Mouse (Mus musculus) CH12.LX (cell line): ENCODE measurements around the gene Fam214b. TPM values are rescaled to one million over a fixed set of nuclear protein-coding genes. Genes with fewer than 3 reads are reported as not detected.

Experiments
- DNase-seq: peaks from one replicate; pipeline ENCODE4 v3.0.0-alpha.2; 2013; ENCODE audit errors: extremely low read depth
- H3K27ac ChIP-seq: 2 replicates; pipeline ENCODE4 v1.5.1; 2012; ENCODE audit warnings: low read depth, mild to moderate bottlenecking, control low read depth, moderate library complexity; ENCODE audit not compliant: insufficient read depth
- H3K27me3 ChIP-seq: replicated peaks from 2 replicates; pipeline ENCODE3; 2012; ENCODE audit warnings: inconsistent platforms
- H3K36me3 ChIP-seq, 2 experiments: replicated peaks in 1 of 2; 2 replicates each; pipeline versions ENCODE3 to v1.6.1; 2012; ENCODE audit warnings: inconsistent platforms in 1 of 2, low read length in 1 of 2, mild to moderate bottlenecking in 1 of 2, mixed read lengths in 1 of 2, moderate library complexity in 1 of 2; ENCODE audit not compliant: control insufficient read depth in 1 of 2, insufficient read depth in 1 of 2
- H3K4me1 ChIP-seq, 2 experiments: 2 replicates each; pipeline ENCODE4 v1.6.1; 2012; ENCODE audit warnings: inconsistent platforms in 1 of 2, moderate library complexity in 1 of 2; ENCODE audit not compliant: insufficient read depth in 2 of 2, control insufficient read depth in 1 of 2
- H3K4me2 ChIP-seq: 2 replicates; pipeline ENCODE4 v1.6.1; 2012; ENCODE audit warnings: low read depth, mild to moderate bottlenecking, control low read depth; ENCODE audit not compliant: poor library complexity, insufficient read depth, severe bottlenecking
- H3K4me3 ChIP-seq, 3 experiments: fragments of 150-350 bp in 1 of 3; sonication (generic) in 1 of 3; replicated peaks in 1 of 3; 2 replicates each; pipeline versions ENCODE3 to v1.5.1; 2011 to 2012; ENCODE audit warnings: low read depth in 2 of 3, low read length in 2 of 3, mild to moderate bottlenecking in 2 of 3, moderate library complexity in 2 of 3, control low read depth in 1 of 3, improper control_type of control experiment in 1 of 3, inconsistent platforms in 1 of 3, mixed read lengths in 1 of 3; ENCODE audit not compliant: poor library complexity in 1 of 3
- H3K79me2 ChIP-seq: replicated peaks from 2 replicates; pipeline ENCODE4 v1.6.1; 2012; ENCODE audit warnings: mild to moderate bottlenecking, moderate library complexity; ENCODE audit not compliant: control insufficient read depth, poor library complexity, insufficient read depth, severe bottlenecking; ENCODE audit errors: extremely low read depth
- H3K9ac ChIP-seq: 2 replicates; pipeline ENCODE4 v1.6.1; 2012; ENCODE audit warnings: low read depth, mild to moderate bottlenecking, control low read depth, moderate library complexity; ENCODE audit not compliant: insufficient read depth
- H3K9me3 ChIP-seq: replicated peaks from 2 replicates; pipeline ENCODE3; 2012; ENCODE audit warnings: low read length, inconsistent platforms, mixed read lengths
- BHLHE40 ChIP-seq: IDR thresholded peaks from 2 replicates; pipeline ENCODE4 v1.6.1; 2011; ENCODE audit warnings: mild to moderate bottlenecking, low read depth, low read length, improper control_type of control experiment
- CHD1 ChIP-seq: IDR thresholded peaks from 2 replicates; pipeline ENCODE4 v1.6.1; 2012; ENCODE audit warnings: low read depth, low read length, improper control_type of control experiment, inconsistent platforms
- CHD2 ChIP-seq: IDR thresholded peaks from 2 replicates; pipeline ENCODE4 v1.6.1; 2011; ENCODE audit warnings: low read length, improper control_type of control experiment
- CTCF ChIP-seq, 2 experiments: IDR thresholded peaks in 1 of 2; conservative IDR thresholded peaks in 1 of 2; 2 replicates each; pipeline ENCODE4 v1.5.1; 2011 to 2012; ENCODE audit warnings: low read depth in 2 of 2, low read length in 2 of 2, improper control_type of control experiment in 1 of 2, inconsistent platforms in 1 of 2, mild to moderate bottlenecking in 1 of 2, moderate library complexity in 1 of 2
- ELF1 ChIP-seq: IDR thresholded peaks from 2 replicates; pipeline ENCODE4 v1.6.1; 2014; ENCODE audit warnings: low read depth, mild to moderate bottlenecking, inconsistent platforms, low read length, improper control_type of control experiment
- EP300 ChIP-seq: IDR thresholded peaks from 2 replicates; pipeline ENCODE4 v1.6.1; 2011; ENCODE audit warnings: low read length, improper control_type of control experiment
- ETS1 ChIP-seq: conservative IDR thresholded peaks from 2 replicates; pipeline ENCODE4 v1.6.1; 2012; ENCODE audit warnings: low read depth, mild to moderate bottlenecking, inconsistent platforms, low read length, improper control_type of control experiment, moderate library complexity
- GABPA ChIP-seq: IDR thresholded peaks from 2 replicates; pipeline ENCODE4 v1.6.1; 2012; ENCODE audit warnings: low read depth, low read length, improper control_type of control experiment, inconsistent platforms; ENCODE audit not compliant: insufficient replicate concordance
- HCFC1 ChIP-seq: IDR thresholded peaks from 2 replicates; pipeline ENCODE4 v1.6.1; 2012; ENCODE audit warnings: low read depth, mild to moderate bottlenecking, inconsistent platforms, low read length, improper control_type of control experiment
- IRF4 ChIP-seq: IDR thresholded peaks from 2 replicates; pipeline ENCODE4 v1.6.1; 2014; ENCODE audit warnings: low read depth, mild to moderate bottlenecking, inconsistent platforms, low read length, improper control_type of control experiment
- JUND ChIP-seq: conservative IDR thresholded peaks from 2 replicates; pipeline ENCODE4 v1.6.1; 2011; ENCODE audit warnings: low read depth, low read length, improper control_type of control experiment
- KAT2A ChIP-seq: IDR thresholded peaks from 2 replicates; pipeline ENCODE4 v1.6.1; 2012; ENCODE audit warnings: low read length, improper control_type of control experiment, inconsistent platforms; ENCODE audit not compliant: insufficient replicate concordance
- MAFK ChIP-seq: IDR thresholded peaks from 2 replicates; pipeline ENCODE4 v1.6.1; 2011; ENCODE audit warnings: low read length, improper control_type of control experiment; ENCODE audit not compliant: insufficient replicate concordance
- MAX ChIP-seq: IDR thresholded peaks from 2 replicates; pipeline ENCODE4 v1.6.1; 2011; ENCODE audit warnings: low read length, improper control_type of control experiment
- MAZ ChIP-seq: IDR thresholded peaks from 2 replicates; pipeline ENCODE4 v1.6.1; 2012; ENCODE audit warnings: low read depth, mild to moderate bottlenecking, inconsistent platforms, low read length, improper control_type of control experiment, moderate library complexity
- NELFE ChIP-seq: IDR thresholded peaks from 2 replicates; pipeline ENCODE4 v1.6.1; 2011; ENCODE audit warnings: low read depth, low read length, improper control_type of control experiment
- NRF1 ChIP-seq: IDR thresholded peaks from 2 replicates; pipeline ENCODE4 v1.6.1; 2014; ENCODE audit warnings: low read depth, mild to moderate bottlenecking, inconsistent platforms, low read length, improper control_type of control experiment, moderate library complexity
- PAX5 ChIP-seq: IDR thresholded peaks from 2 replicates; pipeline ENCODE4 v1.6.1; 2012; ENCODE audit warnings: low read length, inconsistent platforms, mixed read lengths
- POLR2A ChIP-seq: IDR thresholded peaks from 2 replicates; pipeline ENCODE4 v1.6.1; 2011; ENCODE audit warnings: low read depth, mild to moderate bottlenecking, improper control_type of control experiment, low read length
- POLR2AphosphoS2 ChIP-seq: IDR thresholded peaks from 2 replicates; pipeline ENCODE4 v1.6.1; 2011; ENCODE audit warnings: low read depth, low read length, improper control_type of control experiment
- RCOR1 ChIP-seq: conservative IDR thresholded peaks from 2 replicates; pipeline ENCODE4 v1.6.1; 2012; ENCODE audit warnings: low read depth, mild to moderate bottlenecking, inconsistent platforms, low read length, improper control_type of control experiment
- SMC3 ChIP-seq: IDR thresholded peaks from 2 replicates; pipeline ENCODE4 v1.6.1; 2011; ENCODE audit warnings: low read depth, low read length, improper control_type of control experiment
- TBP ChIP-seq: conservative IDR thresholded peaks from 2 replicates; pipeline ENCODE4 v1.6.1; 2011; ENCODE audit warnings: low read depth, low read length, improper control_type of control experiment
- TCF12 ChIP-seq: IDR thresholded peaks from 2 replicates; pipeline ENCODE4 v1.6.1; 2014; ENCODE audit warnings: low read depth, mild to moderate bottlenecking, inconsistent platforms, low read length, improper control_type of control experiment
- UBTF ChIP-seq: IDR thresholded peaks from 2 replicates; pipeline ENCODE4 v1.6.1; 2012; ENCODE audit warnings: low read depth, mild to moderate bottlenecking, inconsistent platforms, low read length, improper control_type of control experiment, moderate library complexity
- USF1 ChIP-seq: IDR thresholded peaks from 2 replicates; pipeline ENCODE4 v1.6.1; 2014; ENCODE audit warnings: low read depth, mild to moderate bottlenecking, inconsistent platforms, low read length, improper control_type of control experiment
- USF2 ChIP-seq: conservative IDR thresholded peaks from 2 replicates; pipeline ENCODE4 v1.6.1; 2011; ENCODE audit warnings: low read depth, low read length, improper control_type of control experiment
- ZC3H11A ChIP-seq: IDR thresholded peaks from 2 replicates; pipeline ENCODE4 v1.6.1; 2012; ENCODE audit warnings: low read depth, mild to moderate bottlenecking, inconsistent platforms, low read length, improper control_type of control experiment
- ZKSCAN1 ChIP-seq: IDR thresholded peaks from 2 replicates; pipeline ENCODE4 v1.6.1; 2012; ENCODE audit warnings: low read depth, inconsistent platforms, low read length, improper control_type of control experiment, borderline replicate concordance
- ZMIZ1 ChIP-seq: IDR thresholded peaks from 2 replicates; pipeline ENCODE4 v1.6.1; 2012; ENCODE audit warnings: low read depth, mild to moderate bottlenecking, inconsistent platforms, low read length, improper control_type of control experiment
- dilution Hi-C: fragments of 300-500 bp; cut with MboI; formaldehyde crosslinking; loops from 2 replicates; pipeline ENCODE4 v1.14.3; 2020; ENCODE audit warnings: low sequenced_read_pairs; ENCODE audit not compliant: extremely low pct_unique_long_range_greater_than_20kb, extremely low pct_ligation_motif_present
- in situ Hi-C: fragments of 300-500 bp; cut with MboI; formaldehyde crosslinking; loops from 3 replicates; pipeline ENCODE4 v1.14.3; 2019; ENCODE audit warnings: low sequenced_read_pairs, low pct_ligation_motif_present, low pct_unique_long_range_greater_than_20kb, mixed read lengths
- polyA plus RNA-seq: library from polyadenylated mRNA; unstranded; fragments of >175 nt; gene quantifications from 2 replicates; pipeline ENCODE4 v1.2.1, GENCODE M21; 2012; ENCODE audit warnings: low read depth; ENCODE audit not compliant: insufficient read length
- total RNA-seq, 2 experiments: library from RNA; depleted of rRNA; stranded (reverse); fragments of 300-350 nt in 1 of 2; fragments of >200 nt in 1 of 2; gene quantifications; 2 replicates each; pipeline ENCODE4 v1.2.3; 2012 to 2014

Fam214b gene
- total and polyA plus RNA-seq, 3 experiments, result 1.7 to 4.7 (median 3.3) TPM

DNA sequence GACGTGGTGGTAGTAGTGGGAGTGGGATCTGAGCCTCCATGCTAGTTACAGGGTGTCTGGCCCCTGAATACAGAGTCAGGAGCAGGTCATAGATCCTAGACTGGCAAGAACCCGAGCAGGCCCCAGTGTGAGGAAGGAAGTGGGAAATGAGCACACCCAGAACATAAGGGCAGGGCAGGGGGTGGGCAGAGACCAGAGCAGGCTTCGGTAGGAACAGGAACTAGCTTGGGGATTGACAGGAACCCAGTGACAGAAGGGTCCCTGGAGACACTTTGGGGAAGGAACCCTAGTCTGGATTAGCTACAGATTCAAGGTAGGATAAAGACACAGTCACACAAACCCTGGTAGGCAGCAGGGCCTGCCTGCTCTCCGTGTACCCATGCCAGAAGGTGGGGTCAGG, 1.3 kb downstream of the Fam214b start:
- dilution Hi-C loops (no loop called here), in situ Hi-C loops (no loop called here)
- H3K9me3 ChIP-seq, result no peaks in the 10 kb centered on the region
- DNase-seq, result peak; percentile 66
- no peaks in the 10 kb centered on the region for H3K79me2 ChIP-seq
- peak; percentile 28; the same call in 1 of the 2 replicates for TF ChIP-seq IRF4
- no peak for TF ChIP-seq CHD1
- no peak for TF ChIP-seq POLR2A
- TF ChIP-seq EP300, result peak; percentile 36; the same call in 1 of the 2 replicates
- 0 out of 2 replicates have a peak, but pooled peaks have one; percentile 17 for TF ChIP-seq NRF1
- no peak for TF ChIP-seq ZC3H11A
- TF ChIP-seq KAT2A, result no peak
- no peak for TF ChIP-seq GABPA
- no peak for TF ChIP-seq MAX
- no peak for TF ChIP-seq ETS1
- no peak for TF ChIP-seq CTCF (conservative IDR thresholded peaks at IDR 0.05 in 1 of 2, IDR thresholded peaks at IDR 0.05 in 1 of 2; ENCODE audit: low read depth in 2 of 2, low read length in 2 of 2)
- TF ChIP-seq RCOR1, result no peak
- no peak for TF ChIP-seq TCF12
- no peak for TF ChIP-seq BHLHE40
- no peak for TF ChIP-seq POLR2AphosphoS2
- TF ChIP-seq ZMIZ1, result no peak
- TF ChIP-seq MAZ, result no peak
- no peak for TF ChIP-seq PAX5
- no peak for TF ChIP-seq USF2
- no peak for TF ChIP-seq ZKSCAN1
- TF ChIP-seq SMC3, result no peak
- no peak for TF ChIP-seq UBTF
- TF ChIP-seq MAFK, result no peak
- TF ChIP-seq CHD2, result no peak
- TF ChIP-seq TBP, result no peak
- peak; percentile 40; the same call in 1 of the 2 replicates for TF ChIP-seq NELFE
- peak; percentile 30; the same call in 1 of the 2 replicates for TF ChIP-seq HCFC1
- TF ChIP-seq ELF1, result peak; percentile 57
- no peak for TF ChIP-seq USF1
- no peak for TF ChIP-seq JUND
- H3K27ac ChIP-seq, result peak overlapping the region; percentile 70
- H3K36me3 ChIP-seq, result no peaks in the 10 kb centered on the region
- H3K9ac ChIP-seq, result peak overlapping the region; percentile 31
- peak overlapping the region; percentile 87 for H3K4me2 ChIP-seq
- H3K4me1 ChIP-seq, result peaks cover 14 to 53% of the 10 kb centered on the region in 2 experiments
- H3K4me3 ChIP-seq, result peak overlapping the region; percentile 50 to 59 (median 57)
- H3K27me3 ChIP-seq, result no peaks in the 10 kb centered on the region
